Mouse (Mus musculus): ENCODE measurements around the gene Tra2b. TPM values are rescaled to one million over a fixed set of nuclear protein-coding genes. Genes with fewer than 3 reads are reported as not detected.
A peak's percentile ranks its signal among the peaks of the same experiment; 100 is the strongest.
"Not testable (repeated sequence)": the region's sequence is repeated elsewhere in the genome, so short reads cannot be mapped to it uniquely, and the experiment has no call there.

The Tra2b gene
- total RNA-seq, 2 experiments from 2014 or later: 76.7 to 83.6 TPM

DNA sequence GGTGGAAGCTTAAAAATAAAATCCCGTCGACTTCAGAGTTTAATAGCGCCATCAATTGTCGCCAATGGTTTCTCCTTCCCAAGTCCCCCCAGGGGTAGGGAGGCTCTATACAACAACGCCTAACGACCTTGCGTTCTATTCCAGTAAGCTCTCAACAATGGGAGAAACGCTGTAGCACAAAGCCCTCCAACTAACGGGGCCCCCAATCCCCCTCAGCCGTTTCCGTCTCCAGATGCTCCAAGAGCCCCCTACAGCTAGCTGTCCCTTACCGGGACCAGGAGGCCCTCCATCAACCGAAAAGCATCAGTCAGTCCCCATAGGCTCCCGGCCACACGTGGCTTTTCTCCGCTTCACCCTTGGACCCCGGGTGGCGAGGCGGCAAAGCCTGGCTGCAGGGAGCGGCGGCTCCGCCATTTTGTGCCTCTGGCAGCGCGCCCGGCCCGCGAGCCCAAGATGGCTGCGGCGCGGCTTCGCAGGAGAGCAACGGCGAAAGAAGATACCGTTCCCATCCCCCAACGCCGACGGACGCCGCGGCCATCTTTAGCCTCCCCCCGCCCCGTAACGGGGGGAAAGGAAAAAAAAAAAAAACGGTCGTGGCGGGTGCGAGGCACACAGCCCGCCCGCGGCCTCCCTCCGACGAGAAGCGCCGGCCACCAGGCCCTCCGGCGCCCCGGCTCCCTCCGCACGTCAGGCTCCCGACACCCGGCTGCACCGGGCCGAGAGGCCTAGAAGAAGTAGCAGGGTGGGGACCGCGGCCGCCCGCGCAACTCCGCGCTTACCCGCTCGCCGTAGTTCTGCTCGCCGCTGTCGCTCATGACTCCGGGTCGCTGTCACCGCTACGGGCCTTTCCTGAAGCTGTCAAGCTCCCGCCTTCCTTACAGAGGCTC is 600 bp downstream of the Tra2b start:
- peak overlapping the region; percentile 93 for H3K4me3 ChIP-seq
- peak; percentile 69 to 86 for DNase-seq (ENCODE audit: low spot score in 2 of 2)
- H3K27ac ChIP-seq: peak overlapping the region; percentile 100
- no peak for TF ChIP-seq CTCF (conservative IDR thresholded peaks at IDR 0.05)

DNA sequence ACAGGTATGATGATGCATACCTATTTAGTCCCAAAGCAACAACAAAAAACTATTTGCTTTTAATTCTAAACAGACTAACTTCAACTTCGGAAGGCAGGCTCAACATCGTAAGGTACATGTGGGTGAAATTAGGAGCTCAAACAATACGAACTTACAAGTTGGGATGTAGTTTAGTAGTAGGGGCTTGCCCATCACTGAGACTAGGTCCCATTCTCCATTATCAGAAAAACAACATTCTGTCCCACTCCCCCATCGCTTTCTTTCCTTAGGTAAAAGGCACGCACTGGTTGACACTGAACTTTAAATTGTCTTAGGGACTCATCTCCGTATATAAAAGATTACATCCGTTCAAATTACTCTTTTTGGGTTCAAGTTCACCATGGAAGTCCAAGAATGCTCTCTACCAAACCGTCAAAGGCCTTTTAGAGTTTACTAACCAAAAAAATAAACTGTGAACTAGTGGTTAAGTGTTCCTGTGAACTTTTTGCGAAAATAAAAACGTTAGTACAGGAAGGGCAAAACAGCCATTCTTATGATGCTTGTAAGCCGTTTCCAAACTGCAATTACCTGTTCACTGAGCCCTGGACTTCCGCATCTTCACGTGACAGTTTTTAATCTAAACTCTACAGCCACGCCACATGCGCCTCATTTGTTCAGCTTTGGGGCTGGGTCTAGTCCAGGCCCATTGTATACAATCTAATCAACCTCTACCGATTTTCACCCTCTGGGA is 1.4 kb downstream of the Tra2b start:
- TF ChIP-seq CTCF (conservative IDR thresholded peaks at IDR 0.05): no peak
- DNase-seq (ENCODE audit: low spot score in 2 of 2): no peak
- Histone ChIP-seq H3K27ac (peak overlapping the region; percentile 100), H3K4me3 (peak overlapping the region; percentile 93)

DNA sequence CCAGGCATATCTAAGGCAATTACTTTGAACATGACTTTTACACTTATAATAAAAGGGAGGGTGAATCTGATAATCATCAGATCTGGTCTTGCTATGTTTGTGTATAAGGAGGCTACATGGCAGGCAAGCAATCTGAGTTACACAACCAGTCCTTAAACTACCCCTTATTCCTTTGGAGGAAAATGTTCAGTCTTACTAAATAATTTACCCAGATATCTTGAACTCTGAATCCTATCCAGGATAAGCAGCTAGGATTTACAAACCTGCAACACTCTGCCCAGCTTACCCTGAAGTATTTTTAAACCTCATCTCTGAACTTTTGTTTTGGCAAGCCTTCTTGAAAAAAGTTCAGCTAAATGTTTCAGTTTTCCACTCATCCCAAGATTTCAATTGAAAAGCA is 2.7 kb downstream of the Tra2b start:
- no peak for TF ChIP-seq CTCF (conservative IDR thresholded peaks at IDR 0.05)
- DNase-seq (ENCODE audit: low spot score in 2 of 2): no peak
- Histone ChIP-seq H3K27ac (no peak overlapping the region), H3K4me3 (peak overlapping the region; percentile 93)

DNA sequence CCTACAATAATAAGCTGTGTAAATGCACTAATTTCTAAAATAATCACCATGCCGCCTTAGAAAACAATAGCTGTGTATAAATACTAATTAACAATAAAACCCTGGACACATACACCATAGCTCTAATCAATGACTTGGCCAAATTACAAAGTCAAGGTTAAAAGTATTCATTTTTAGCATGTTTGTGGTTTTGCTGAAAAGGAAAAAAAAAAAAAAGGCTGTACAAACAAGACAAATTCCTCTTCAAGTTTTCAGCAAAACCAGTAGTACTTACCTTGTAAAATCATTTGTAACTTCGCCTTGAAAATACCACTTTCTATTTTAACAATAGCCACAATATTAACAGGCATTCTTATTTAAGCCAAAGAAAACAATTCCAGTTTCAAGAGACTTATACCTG is 4.2 kb downstream of the Tra2b start:
- Histone ChIP-seq H3K4me3 (no peak overlapping the region; the same call in 1 of the 2 replicates), H3K27ac (no peak overlapping the region)
- DNase-seq (ENCODE audit: low spot score in 2 of 2): no peak
- TF ChIP-seq CTCF (conservative IDR thresholded peaks at IDR 0.05): no peak

DNA sequence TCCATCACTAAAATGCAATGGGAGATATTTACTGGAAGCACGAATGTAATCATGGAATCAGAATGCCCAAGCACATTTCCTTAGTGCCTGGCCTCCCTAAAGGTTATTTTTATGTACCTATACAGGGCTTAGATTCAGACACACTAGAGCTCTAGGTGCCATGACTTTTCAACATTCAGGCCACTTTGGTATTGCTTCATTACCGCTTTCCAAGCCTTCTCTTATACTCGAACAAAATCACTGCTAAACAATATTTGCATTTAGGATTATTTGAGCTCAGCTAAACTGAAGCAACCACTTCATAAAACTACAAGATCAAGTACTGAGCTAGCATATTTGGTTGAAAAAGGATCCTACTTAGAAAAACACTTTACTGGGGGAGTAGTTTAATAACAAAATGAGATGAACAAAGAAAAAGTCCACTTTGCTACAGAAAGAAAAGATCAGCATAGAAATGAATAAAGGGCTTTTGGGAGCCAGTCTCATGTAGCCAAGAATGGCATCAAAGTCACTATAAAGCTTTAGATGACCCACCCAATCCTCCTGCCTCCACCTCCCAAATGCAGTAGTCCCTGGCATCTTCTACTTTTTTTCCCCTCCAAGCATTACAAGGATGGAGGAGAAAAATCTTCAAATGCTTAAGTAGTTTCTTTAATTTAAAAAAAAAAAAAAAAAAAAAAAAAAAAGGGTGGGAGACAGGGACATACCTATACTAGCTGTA is 5.2 kb downstream of the Tra2b start:
- TF ChIP-seq CTCF (conservative IDR thresholded peaks at IDR 0.05): no peak
- H3K27ac ChIP-seq: no peak overlapping the region
- DNase-seq (ENCODE audit: low spot score in 2 of 2): no peak
- no peak overlapping the region for H3K4me3 ChIP-seq

DNA sequence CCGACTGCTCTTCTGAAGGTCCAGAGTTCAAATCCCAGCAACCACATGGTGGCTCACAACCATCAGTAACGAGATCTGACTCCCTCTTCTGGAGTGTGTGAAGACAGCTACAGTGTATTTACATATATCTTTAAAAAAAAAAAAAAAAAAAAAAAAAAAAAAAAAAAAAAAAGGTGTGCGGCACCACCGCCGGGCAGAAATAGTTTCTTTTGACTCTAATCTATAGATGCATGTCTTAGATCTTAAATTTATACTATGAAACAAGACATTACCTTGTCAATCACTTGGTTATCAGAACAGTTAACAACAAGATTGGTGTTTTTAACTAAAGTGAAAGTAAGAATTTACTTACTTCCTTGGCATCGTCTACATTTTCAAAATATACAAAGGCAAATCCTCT is 13.6 kb downstream of the Tra2b start:
- not testable (repeated sequence) for H3K4me3 ChIP-seq; H3K27ac ChIP-seq; DNase-seq (ENCODE audit: low spot score in 2 of 2)

DNA sequence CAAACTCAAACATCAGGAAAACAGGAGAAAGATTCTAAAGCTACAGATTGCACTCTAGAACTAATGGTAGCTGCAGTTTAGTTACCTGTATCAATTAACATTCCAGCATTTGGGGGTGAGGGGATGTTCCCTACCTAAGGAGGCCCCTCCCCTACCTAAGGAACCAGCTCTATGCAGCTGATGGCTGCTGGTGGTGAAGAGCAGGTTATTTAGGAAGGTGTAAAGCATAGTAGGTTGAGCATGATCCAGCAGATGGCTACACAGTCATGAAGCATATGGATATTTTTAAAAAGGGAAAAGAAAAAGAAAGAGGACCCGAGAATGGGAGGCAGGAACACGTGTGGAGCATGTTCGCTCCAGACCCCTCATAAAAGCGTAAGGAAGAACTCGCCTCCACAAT is 15.5 kb downstream of the Tra2b start:
- no peak overlapping the region for H3K27ac ChIP-seq
- H3K4me3 ChIP-seq: no peak overlapping the region
- DNase-seq (ENCODE audit: low spot score in 2 of 2): no peak
- no peak for TF ChIP-seq CTCF (conservative IDR thresholded peaks at IDR 0.05)

DNA sequence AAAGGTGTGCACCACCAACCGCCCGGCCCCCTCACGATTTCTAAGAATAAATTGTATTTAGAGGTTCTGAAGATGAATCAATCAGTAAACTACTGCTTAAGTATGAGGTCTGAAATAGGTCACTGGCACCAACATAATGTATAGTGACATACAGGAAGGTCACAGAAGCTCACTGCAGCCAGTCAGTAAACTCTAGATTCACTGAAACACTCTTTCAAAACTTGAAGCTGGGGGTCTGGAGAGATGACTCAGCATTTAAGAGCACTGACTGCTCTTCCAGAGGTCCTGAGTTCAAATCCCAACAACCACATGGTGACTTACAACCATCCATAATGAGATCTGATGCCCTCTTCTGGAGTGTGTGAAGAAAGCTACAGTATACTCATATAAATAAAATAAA is 16.1 kb downstream of the Tra2b start:
- H3K4me3 ChIP-seq: no peak overlapping the region
- DNase-seq (ENCODE audit: low spot score in 2 of 2): no peak
- TF ChIP-seq CTCF (conservative IDR thresholded peaks at IDR 0.05): no peak
- H3K27ac ChIP-seq: no peak overlapping the region

DNA sequence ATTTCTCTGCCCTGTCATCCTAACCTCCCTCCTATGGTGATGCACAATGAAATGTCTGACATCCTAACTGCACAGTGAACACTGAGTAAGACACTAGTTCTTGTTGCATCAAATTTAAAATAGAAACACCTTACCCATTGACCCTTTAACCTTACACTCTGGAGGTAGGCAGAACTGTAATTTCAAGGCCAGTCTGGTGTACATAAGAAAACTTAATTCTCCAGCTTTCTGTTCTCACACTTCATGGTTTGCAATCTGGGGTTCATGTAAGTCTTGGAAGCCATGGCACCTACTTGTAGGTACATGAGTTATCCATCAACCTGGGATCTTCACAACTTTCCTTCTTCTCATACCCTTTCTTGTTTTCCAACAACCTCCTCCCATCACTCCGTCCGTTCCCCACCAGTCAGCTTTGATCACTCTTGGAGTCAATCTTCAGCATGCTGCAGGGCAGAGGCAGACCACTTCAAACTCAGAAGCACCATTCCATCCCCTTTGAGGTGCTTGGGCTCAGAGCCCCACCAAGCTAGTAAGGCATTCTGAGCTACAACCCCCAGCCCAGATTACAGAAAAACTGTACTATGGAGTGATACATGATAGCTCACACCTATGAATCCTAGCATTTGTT is 23.5 kb downstream of the Tra2b start:
- DNase-seq (ENCODE audit: low spot score in 2 of 2): no peak

DNA sequence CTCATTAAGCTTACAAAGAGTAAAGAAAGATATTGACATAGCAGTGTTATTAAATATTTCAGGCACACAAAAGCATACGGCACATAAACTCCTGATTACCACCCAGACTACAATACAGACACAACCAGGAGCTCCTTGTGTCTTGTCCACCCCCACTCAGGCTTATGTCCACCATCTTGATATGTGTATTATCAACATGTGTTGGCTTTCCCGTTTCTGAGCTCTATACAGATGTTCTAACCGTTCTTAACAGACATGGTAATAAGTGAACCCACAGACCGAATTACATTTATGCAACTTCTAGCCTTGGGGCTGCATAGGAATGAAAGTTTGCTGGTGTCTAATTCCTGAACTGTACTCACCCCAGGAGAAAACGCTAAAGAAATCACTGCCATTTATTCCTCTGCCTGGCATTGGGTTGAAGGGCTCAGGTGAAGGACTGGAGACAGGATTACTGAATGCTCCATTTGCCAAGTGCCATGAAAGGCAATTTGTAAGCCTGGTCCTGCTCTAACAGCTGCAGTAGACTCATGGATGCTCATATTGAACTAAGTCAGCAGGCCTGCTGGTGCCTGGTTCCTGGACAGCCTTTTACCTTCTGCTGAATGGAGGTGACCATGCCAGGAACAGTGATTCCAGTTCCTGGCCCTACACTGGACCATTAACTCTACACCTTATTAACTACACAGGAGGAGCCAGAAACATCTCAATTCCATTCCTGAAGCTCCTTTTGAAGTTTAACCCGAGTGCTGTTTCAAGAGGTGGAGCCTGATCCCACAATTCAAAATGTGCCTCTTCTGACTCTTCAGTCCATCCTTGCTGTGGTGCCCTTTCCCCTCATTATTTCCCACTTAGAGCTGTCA is 24.2 kb downstream of the Tra2b start:
- H3K4me3 ChIP-seq: no peak overlapping the region
- no peak for TF ChIP-seq CTCF (conservative IDR thresholded peaks at IDR 0.05)
- no peak overlapping the region for H3K27ac ChIP-seq
- DNase-seq (ENCODE audit: low spot score in 2 of 2): no peak

More for the DNA sequence above, 23.5 kb downstream of the Tra2b start:
- H3K4me3 ChIP-seq: no peak overlapping the region
- TF ChIP-seq CTCF (conservative IDR thresholded peaks at IDR 0.05): no peak
- no peak overlapping the region for H3K27ac ChIP-seq

DNA sequence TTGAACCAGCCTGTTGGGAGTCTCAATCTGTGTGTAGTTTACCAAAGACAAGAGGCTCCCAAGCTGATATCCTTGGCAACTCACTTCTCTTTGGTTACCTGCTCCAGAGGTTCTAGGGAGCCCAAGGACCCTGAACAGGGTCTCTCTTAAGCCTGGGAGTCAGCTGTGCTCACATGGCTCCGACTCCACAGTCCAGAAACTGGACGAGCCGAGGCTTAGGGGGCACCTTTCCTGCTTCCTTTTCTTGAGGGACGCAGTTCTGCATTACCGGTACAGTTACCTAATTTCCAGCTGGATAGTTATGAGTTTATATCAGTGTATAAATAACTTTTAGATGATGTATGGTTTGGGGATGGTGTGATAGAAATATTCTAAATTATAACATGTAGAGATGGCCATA is 24.9 kb downstream of the Tra2b start:
- DNase-seq (ENCODE audit: low spot score in 2 of 2): no peak
- Histone ChIP-seq H3K27ac (no peak overlapping the region), H3K4me3 (no peak overlapping the region)
- TF ChIP-seq CTCF (conservative IDR thresholded peaks at IDR 0.05): no peak

DNA sequence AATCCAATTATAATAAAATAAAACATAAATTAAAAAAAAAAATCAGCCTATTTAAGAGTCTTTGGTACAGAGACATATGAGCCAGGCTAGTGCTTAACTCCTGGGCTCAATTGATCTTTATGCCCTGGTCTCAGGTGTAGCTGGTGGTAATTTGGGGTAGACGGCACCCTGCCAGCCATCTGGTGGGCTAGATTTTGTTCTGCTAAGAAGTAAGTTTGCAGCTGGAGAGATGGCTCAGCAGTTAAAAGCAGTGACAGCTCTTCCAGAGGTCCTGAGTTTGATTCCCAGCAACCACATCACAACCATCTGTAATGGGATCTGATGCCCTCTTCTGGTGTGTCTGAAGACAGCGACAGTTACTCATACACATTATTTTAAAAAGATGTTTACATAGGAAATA is 25.8 kb downstream of the Tra2b start:
- no peak for DNase-seq (ENCODE audit: low spot score in 2 of 2)
- Histone ChIP-seq H3K4me3 (no peak overlapping the region), H3K27ac (no peak overlapping the region)
- TF ChIP-seq CTCF (conservative IDR thresholded peaks at IDR 0.05): peak; percentile 28; the same call in 1 of the 2 replicates
